Mouse (Mus musculus): ENCODE measurements at regions not wholly inside any gene's neighbourhood (a gene's known extent, or its start where the extent isn't known, plus 50 kb on each side); places are given as distances from the start of the nearest gene placed in this dataset.

GRCm38 (mm10) chr7:119250381-119250780 lies 66.0 kb upstream of the Gpr139 start:
- no peak for DNase-seq (ENCODE audit: low spot score in 2 of 2)

GRCm38 (mm10) chr7:119244785-119245184 lies 60.4 kb upstream of the Gpr139 start:
- peak; percentile 26 to 37 for DNase-seq (ENCODE audit: low spot score in 2 of 2)

GRCm38 (mm10) chr7:119236343-119236742 lies 51.9 kb upstream of the Gpr139 start:
- DNase-seq (ENCODE audit: low spot score in 2 of 2), result no peak
